In genomic region chr1:182108397-182109099, GRCm38 (mm10) we compare ENCODE assay signal across 10 mouse cellular contexts. TPM values are rescaled to one million over a fixed set of nuclear protein-coding genes. Genes with fewer than 3 reads are reported as not detected.
DNase-seq lines count a peak whose midpoint lies in the region; ATAC-seq lines count a peak whose summit lies in the region.
"Had no signal": no experiment of that assay in that cellular context is flagged by ENCODE, and none has a peak within 500 bp of the region (broad histone marks: within the 10 kb centered on the region; RNA-seq: fewer than 3 reads in every experiment).

No protein-coding gene starts in this region.

- no peaks in the 10 kb centered on the region for H3K27me3 ChIP-seq in heart, embryonic 15.5 days
- H3K27me3 ChIP-seq: hindbrain, embryonic 12.5 days had no signal

- 70% methylated on average over 13 of the region's 13 CpGs for WGBS in heart, embryonic 15.5 days

- H3K4me1 ChIP-seq in heart, embryonic 15.5 days (replicated peaks) = peaks cover 40% of the 10 kb centered on the region

- no peaks in the 10 kb centered on the region for H3K9me3 ChIP-seq in heart, embryonic 15.5 days (replicated peaks)
- H3K9me3 ChIP-seq: hindbrain, embryonic 12.5 days had no signal

- intact Hi-C loops in left cerebral cortex, postnatal 4 days (cut with DNase I) = no loop called here

- H3K4me3 ChIP-seq in heart, embryonic 15.5 days = no peak overlapping the region
- H3K4me3 ChIP-seq: hindbrain, embryonic 12.5 days; layer of hippocampus, adult 2 months had no signal

- ATAC-seq in heart, embryonic 15.5 days (replicated peaks; ENCODE audit: insufficient number of reproducible peaks, insufficient read depth, low FRiP score, low read depth) = no peak
- ATAC-seq in megakaryocyte, adult 5-6 weeks (ENCODE audit: poor library complexity, severe bottlenecking) = peak; percentile 79

- peak overlapping the region; percentile 47; the same call in 1 of the 2 replicates for H3K27ac ChIP-seq in heart, embryonic 15.5 days
- H3K27ac ChIP-seq: hindbrain, embryonic 12.5 days; layer of hippocampus, adult 2 months had no signal

- no peak overlapping the region for H3K4me2 ChIP-seq in heart, embryonic 15.5 days
- H3K4me2 ChIP-seq: hindbrain, embryonic 12.5 days had no signal

- no peaks in the 10 kb centered on the region for H3K36me3 ChIP-seq in heart, embryonic 15.5 days
- H3K36me3 ChIP-seq: hindbrain, embryonic 12.5 days had no signal

- no peak overlapping the region for H3K9ac ChIP-seq in heart, embryonic 15.5 days
- H3K9ac ChIP-seq: hindbrain, embryonic 12.5 days had no signal

- peak; percentile 55 for DNase-seq in CD4-positive, CD25-positive, alpha-beta regulatory T cell, adult 2 months (ENCODE audit: low read depth, low spot score)
- DNase-seq in T-cell, adult 2 months (ENCODE audit: low spot score) = peak; percentile 11
- no peak for DNase-seq in left cerebral cortex, postnatal 4 days
- no peak for DNase-seq in spleen, postnatal 14 days (ENCODE audit: low spot score in 2 of 2)
- DNase-seq in testis, postnatal 14 days (ENCODE audit: low spot score) = no peak

RNA-seq across cellular contexts. Expression of gene Srp9, which starts 16.0 kb away (rescaled TPM):
- 88.4 and 109 TPM in 2 replicates for polyA plus RNA-seq in heart, embryonic 15.5 days (2015; fragmentation: Nextera tagmentation; extraction: Ambion mirVana)
- 143 and 149 TPM in 2 replicates for total RNA-seq in megakaryocyte, adult 5-6 weeks (2015)
- 97.9 and 104 TPM in 2 replicates for total RNA-seq in megakaryocyte, adult 5-6 weeks (2017)
- total RNA-seq in left cerebral cortex, postnatal 4 days (2021) = 10 to 100 TPM; 46.2 to 46.6 TPM

RNA-seq across cellular contexts. Expression of gene Vmn1r1, which starts 55.7 kb away (rescaled TPM):
- not detected in 2 replicates for polyA plus RNA-seq in heart, embryonic 15.5 days (2015; fragmentation: Nextera tagmentation; extraction: Ambion mirVana)
- not detected in 2 replicates for total RNA-seq in megakaryocyte, adult 5-6 weeks (2015)
- not detected in 2 replicates for total RNA-seq in megakaryocyte, adult 5-6 weeks (2017)
- total RNA-seq in left cerebral cortex, postnatal 4 days (2021) = not detected
- total RNA-seq: adrenal gland, postnatal 4 days; layer of hippocampus, adult 2 months had no signal
- polyA plus RNA-seq: hindbrain, embryonic 12.5 days had no signal

Comparison
In these comparisons a context has a peak if more than half of its experiments do, and no peak if none do; other contexts are left out.
1. DNase-seq: peak in CD4-positive, CD25-positive, alpha-beta regulatory T cell, adult 2 months (single experiment) and T-cell, adult 2 months (single experiment); none in left cerebral cortex, postnatal 4 days (single experiment), spleen, postnatal 14 days (0 of 2) and testis, postnatal 14 days (single experiment).